In genomic region chr13:10170529-10170928, GRCm38 (mm10) we compare ENCODE assay signal across 16 mouse cellular contexts.
"Had no signal": no experiment of that assay in that cellular context is flagged by ENCODE, and none has a peak within 500 bp of the region (broad histone marks: within the 10 kb centered on the region; RNA-seq: fewer than 3 reads in every experiment).

No protein-coding gene starts in this region.

- DNase-seq: retina, postnatal 1 day; right cerebral cortex, adult 18-20 months; right cerebral cortex, postnatal 14 days; right cerebral cortex, postnatal 25 days; right cerebral cortex, postnatal 4 days; spleen, adult 18-20 months; thymus, adult 18-20 months; thymus, adult 2 months; thymus, postnatal 14 days; thymus, postnatal 25 days; thymus, postnatal 36 days; thymus, postnatal 4 days had no signal

- H3K4me3 ChIP-seq: neural tube, embryonic 12.5 days; neural tube, embryonic 13.5 days; neural tube, embryonic 15.5 days; stomach, embryonic 15.5 days had no signal

- H3K4me1 ChIP-seq: neural tube, embryonic 12.5 days; neural tube, embryonic 13.5 days; neural tube, embryonic 15.5 days; stomach, embryonic 15.5 days had no signal
